Mouse (Mus musculus) R1 (cell line): Measurements from ENCODE around the gene Kcnmb2.
A peak's percentile ranks its signal among the peaks of the same experiment; 100 is the strongest.

Source experiments
- DNase-seq: peaks from one replicate; pipeline ENCODE4 v3.0.0-alpha.2; 2018; ENCODE audit warnings: low read depth, low spot score

Gene Kcnmb2

DNA sequence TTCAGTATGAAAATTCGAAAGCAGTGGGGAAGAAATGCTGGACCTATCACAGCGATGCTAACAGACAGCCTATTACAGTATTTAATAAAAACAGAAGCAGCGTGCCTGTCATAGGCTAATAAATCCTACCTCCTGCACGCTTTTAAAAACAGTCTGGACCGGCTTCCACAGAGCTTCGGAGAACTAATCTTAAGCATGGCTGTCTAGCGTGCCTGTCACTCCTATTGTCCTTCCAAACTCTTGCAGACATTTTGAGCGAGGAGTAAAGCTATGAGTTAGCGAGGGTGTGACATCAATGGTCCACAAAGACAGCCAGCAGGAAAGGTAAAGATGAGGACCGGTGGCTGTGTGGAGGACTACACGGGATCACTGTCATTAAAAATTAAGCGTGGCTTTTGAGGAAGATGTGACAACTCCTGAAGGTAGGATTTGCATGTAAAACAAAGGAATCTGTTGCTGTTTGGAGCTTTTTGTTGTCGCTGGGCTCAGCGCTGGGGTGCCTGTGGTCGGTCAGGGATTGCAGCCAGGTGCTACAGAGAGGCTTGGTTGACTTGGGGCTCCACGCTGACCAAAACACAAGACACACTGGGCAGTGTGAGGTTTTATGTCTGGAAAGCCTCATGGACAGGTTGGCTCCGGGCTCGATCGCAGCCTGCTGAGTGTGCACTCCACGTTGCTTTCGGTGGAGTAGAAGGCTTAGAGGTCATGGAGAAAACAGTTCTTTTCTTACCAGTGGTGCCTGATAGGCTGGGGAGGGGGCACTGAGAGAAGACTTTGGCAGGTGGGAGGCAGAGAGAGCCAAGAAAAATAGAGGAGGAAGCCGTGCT is at the start of gene Kcnmb2:
Gene Kcnmb2 (plus strand): TSS at position 4 of the 827 bp plus-strand sequence.
- peak; percentile 42 for DNase-seq

DNA sequence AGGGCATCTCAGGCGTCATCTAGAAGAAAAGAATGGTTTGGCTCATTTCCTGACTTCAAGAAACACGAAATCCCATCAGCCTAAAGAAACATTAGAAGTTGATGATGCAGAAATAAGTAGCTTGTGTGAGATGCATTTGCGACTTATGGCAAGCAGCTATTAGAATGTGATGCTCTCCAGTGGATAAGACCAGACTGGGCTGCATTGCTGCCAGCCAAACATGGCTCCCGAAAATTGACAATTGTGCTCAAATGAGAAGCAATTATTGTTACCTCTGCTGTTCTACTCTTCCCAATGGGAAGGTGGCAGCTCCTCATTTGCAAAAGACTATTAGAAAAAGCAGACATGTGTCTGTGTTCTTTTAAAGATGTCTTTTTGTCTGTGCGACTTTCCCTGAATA is 38.8 kb upstream of the Kcnmb2 start:
- no peak for DNase-seq

- DNase-seq: no peak
Measured at GRCm38 (mm10) chr3:31864070-31864469, 38.2 kb upstream of the Kcnmb2 start.

DNA sequence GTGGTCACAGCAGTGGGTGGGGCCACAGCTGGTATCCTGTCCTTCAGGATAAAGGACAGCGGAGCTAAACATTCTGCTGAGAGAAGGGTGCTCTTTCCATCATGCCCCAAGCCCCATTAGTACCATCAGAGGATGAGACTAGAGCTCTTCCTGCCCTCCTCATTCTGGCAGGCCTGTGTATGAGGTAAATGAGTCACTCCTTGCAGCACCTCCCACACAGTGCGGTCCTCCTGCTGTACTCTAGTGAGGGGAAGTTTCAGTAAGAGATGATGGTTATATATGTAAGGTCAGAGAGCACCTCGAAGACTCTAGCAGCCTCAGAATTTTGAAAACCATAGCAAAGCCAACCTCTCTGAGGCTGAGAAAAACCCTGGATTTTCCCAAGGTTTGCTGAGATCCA is 30.8 kb upstream of the Kcnmb2 start:
- no peak for DNase-seq

DNA sequence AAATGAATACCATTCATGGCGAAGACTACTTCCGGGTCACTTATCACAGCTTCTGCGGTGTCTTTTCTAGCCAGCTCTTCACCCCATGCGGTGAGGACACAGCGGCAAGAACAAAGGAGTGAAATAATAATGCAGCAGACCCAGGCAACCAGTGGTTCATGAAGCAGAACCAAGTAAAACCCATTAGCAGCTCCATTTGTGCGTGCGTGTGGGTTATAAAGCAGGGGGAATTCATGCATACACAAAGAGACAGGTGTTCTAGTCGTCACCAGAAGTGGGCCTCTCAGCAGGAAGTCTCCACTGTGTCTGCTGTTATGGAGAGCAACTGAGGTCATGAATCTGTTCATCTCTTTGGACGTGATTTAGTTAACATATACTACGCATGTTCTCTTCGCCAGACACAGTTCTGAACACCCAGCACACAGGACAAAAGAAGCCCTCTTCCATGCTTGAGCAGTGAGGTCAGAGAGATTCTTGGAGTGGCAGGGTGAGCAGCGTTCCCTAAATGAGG is 19.6 kb upstream of the Kcnmb2 start:
- peak; percentile 61 for DNase-seq

GRCm38 (mm10) chr3:31892653-31893052 is 9.7 kb upstream of the Kcnmb2 start:
- no peak for DNase-seq

GRCm38 (mm10) chr3:31903506-31903905 is 1.2 kb downstream of the Kcnmb2 start:
- peak; percentile 81 for DNase-seq

DNA sequence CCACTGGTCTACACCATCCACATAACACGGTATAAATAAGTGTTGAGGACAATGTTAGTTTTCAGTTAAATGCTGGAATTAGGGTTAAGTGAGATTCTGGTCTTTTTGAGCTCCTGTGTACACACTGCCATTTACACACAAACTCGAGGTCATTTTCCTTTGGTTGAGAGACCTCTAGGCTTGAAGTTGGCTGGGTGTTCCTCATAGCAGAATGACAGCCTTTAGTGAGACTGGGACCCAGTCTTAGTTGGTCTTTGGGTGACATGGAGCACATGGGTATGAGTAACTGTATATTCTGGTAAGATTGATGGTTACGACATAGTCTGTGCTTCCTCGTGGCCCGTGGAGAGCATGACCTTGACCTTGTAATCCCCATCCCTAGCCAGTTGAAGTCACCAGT is 1.8 kb downstream of the Kcnmb2 start:
- DNase-seq: no peak

DNA sequence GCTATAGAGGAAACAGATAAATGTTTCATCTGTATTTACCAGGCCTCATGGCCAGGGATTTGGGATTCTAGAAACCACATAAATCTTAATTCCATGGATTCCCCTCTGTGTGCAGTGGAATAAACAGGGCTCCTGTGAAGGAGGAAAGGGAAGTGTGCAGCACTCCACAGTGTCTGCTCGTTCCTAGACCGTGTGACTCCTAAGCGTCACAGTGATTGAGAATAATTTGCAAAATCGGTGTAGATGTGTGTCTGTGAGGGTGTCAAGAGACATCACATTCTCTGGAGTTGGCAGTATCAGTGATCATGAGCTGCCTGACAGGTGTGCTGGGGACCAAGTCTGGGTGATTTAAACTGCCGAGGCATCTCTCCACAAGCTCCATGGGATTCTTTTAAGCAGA is 8.9 kb downstream of the Kcnmb2 start:
- no peak for DNase-seq

DNA sequence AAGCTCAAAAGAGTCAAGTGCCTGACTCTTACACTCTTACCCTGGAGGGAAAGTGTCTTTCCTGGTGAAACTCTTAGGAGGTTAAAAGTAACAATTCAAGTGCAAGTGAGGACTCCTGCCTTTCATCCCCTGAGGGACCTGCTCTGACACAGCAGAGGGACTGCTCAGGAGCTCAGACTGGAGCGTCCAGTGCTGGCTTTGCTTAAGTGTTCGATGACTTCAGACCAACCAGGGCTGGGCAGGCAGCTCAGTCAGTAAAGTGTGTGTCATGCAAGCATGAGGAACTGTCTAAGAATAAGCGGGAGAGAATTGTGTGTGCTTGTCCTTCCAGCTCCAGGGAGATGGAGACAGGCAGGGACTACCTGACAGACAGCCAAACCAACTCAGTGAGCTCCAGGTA is 9.4 kb downstream of the Kcnmb2 start:
- no peak for DNase-seq

DNA sequence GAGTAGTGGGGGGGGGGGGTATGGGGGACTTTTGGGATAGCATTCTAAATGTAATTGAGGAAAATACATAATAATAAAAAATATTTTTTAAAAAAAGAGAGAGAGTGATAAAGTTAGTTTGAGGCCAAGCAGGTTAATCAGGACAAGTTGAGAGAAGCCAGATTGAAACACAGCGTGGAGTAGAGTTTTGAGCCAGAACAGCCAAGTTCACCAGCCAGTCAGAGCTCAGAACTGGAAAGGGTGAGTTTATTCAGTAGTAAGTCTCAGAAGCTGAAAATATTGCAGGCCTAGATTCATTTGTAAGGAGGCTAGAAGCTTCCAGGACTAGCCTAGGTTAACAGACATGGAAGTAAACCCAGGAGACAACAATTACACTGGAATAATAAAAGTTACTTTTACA is 26.2 kb downstream of the Kcnmb2 start:
- DNase-seq: no peak

- DNase-seq: no peak
Measured at GRCm38 (mm10) chr3:31934704-31935103, 32.4 kb downstream of the Kcnmb2 start.

DNA sequence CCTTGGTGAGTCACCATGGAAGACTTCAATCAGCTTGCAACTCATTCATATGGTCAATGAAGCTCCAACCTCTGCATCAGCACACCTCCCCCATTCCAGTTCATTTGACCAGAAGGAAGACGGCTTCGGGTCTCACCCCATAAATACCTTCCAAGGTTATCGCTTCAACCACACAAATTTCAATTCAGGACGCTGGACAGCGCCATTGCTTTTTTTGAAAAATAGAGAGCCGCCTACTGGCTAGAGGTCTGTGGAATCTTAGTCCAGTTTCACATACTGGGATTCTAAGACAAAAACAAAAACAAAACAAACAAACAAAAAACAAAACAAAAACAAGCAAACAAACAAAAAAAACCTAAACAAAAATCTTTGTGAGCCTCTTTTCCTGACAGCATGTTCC is 39.2 kb downstream of the Kcnmb2 start:
- DNase-seq: peak; percentile 58

GRCm38 (mm10) chr3:31954213-31954612 is 51.9 kb downstream of the Kcnmb2 start:
- DNase-seq: no peak

- DNase-seq: no peak
Measured at GRCm38 (mm10) chr3:31955004-31955403, 52.7 kb downstream of the Kcnmb2 start.

DNA sequence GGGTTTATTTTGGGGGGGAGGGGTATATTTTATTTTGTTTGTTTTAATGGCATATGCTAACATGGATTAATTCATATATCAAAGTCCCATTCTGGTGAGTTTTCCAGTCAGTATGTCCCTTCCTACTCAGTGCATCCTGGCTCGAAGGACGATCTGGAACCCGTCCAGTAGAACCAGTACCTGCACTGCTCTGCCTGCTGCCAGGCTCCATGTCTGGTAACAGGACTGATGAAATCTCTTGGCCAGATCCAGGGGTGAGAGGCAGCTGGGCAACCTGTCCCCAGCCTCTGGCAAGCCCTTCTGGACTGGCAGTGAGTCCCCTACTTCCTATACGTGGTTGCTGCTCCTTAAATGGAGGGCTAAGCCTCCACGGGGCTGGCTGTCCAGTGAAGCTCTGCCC is 57.5 kb downstream of the Kcnmb2 start:
- no peak for DNase-seq

- no peak for DNase-seq
Measured at GRCm38 (mm10) chr3:31961175-31961574, 58.9 kb downstream of the Kcnmb2 start.

DNA sequence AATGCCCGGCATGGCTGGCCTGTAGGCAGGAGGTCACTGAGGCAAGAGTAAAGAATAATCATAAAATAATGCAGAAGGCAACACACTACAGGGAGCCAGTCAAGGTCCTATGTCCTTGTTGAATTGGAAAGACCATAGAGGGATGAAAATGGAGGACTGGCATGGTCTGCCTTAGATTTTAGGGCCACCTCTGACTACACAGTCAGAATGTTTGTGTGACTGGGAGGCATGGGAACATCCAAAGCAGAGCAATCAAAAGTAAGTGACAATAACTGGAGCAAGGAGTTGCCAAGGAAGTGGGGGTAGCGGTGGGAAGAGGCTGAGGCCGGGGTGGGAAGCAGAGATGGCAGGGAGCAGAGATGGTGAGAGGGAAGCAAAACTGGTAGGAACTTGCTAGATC is 60.8 kb downstream of the Kcnmb2 start:
- DNase-seq: no peak

- peak; percentile 79 for DNase-seq
Measured at GRCm38 (mm10) chr3:31979661-31980060, 77.4 kb downstream of the Kcnmb2 start.

GRCm38 (mm10) chr3:31982444-31982843 is 80.1 kb downstream of the Kcnmb2 start:
- DNase-seq: no peak

GRCm38 (mm10) chr3:31985103-31985502 is 82.8 kb downstream of the Kcnmb2 start:
- no peak for DNase-seq

GRCm38 (mm10) chr3:31991526-31992045 is 89.3 kb downstream of the Kcnmb2 start:
- no peak for DNase-seq

DNA sequence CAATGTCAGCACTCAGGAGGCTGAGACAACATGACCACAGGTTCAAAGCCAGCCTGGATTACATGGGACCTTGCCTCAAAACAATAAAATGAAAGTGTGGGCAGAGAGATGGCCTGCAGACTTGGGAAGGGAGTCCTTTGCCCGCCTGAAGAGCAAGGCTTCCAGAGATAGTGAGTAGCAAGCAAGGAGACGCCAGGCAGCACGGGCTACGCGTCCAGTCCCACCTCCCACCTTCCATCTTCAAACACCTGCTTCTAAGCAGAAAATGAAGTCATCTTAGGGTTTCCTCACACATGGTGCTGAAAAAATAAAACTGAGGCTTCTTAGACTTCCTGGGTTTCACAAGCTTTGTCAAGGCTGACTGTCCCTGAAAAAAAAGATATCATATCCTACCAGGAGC is 109.3 kb downstream of the Kcnmb2 start:
- no peak for DNase-seq
